Mouse (Mus musculus) layer of hippocampus, adult 2 months (tissue): ENCODE results near the gene Mbd5. TPM values are rescaled to one million over a fixed set of nuclear protein-coding genes. Genes with fewer than 3 reads are reported as not detected.

Source experiments
- DNase-seq, 2 experiments: peaks; one replicate each; pipeline ENCODE4 v3.0.0; 2022; ENCODE audit warnings: low spot score in 2 of 2
- H3K27ac ChIP-seq: fragments of 200-600 bp; 2 replicates; pipeline ENCODE4 v1.8.1; 2022
- H3K4me3 ChIP-seq: fragments of 200-600 bp; 2 replicates; pipeline ENCODE4 v1.8.1; 2022; ENCODE audit warnings: mild to moderate bottlenecking
- CTCF ChIP-seq: fragments of 200-600 bp; conservative IDR thresholded peaks from 2 replicates; pipeline ENCODE4 v1.8.1; 2022; ENCODE audit warnings: antibody characterized with exemption, mild to moderate bottlenecking, moderate library complexity
- total RNA-seq, 2 experiments: library from RNA; stranded (reverse); gene quantifications; 2 replicates each; pipeline ENCODE4 v1.2.3; 2021

Mbd5 gene
- total RNA-seq, 2 experiments from 2014 or later, result 134 to 135 TPM

DNA sequence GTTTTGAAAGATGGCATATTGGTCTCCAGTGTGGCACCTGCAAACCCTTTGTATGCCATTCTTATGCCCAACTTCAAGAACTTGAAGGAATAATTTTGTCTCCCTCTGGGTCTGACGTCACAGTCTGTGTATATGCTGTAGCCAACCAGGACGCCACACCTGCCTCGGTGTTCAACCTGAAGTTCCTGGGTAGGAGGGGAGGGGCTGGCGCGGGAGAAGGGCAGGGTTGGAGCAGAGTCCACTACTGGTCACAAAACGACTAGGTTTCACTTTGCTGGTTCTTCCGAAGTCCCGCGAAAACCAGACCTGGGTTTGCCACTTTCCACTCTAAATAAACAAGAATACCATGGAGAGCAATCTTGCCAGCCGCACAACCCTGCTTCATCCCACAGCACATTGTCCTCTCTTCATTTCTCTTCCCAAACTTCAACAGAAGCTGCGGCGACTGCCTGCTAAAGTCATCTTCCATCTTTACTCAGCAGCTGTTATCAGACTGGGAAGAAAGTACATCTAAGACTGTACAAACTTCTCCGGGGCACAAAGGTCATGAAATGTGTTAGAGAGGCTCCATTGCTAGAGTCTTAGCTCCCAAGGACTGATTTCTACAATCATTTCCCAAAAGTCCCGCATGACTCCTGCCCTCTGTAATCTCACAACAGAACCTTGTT is 417.7 kb downstream of the Mbd5 start:
- DNase-seq, result no peak
- H3K27ac ChIP-seq, result no peak overlapping the region
- H3K4me3 ChIP-seq, result no peak overlapping the region
- no peak for TF ChIP-seq CTCF

DNA sequence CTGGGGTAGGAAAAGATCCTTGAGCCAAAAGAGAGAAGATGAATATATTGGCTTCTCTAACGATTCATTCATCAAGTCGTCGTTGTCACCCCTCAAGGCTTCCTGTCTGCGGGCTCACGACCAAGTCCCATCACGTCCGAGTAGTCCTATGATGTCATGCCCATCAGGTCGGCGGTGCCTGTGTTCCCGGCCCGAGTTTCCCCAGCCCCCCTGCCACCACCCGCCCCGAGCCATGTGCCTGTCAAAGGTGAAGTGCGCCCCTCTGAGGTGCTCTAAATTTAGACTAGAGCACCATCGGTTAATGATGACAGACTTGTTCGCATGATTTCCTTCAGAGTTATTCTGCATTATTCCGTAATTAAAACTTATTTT is 418.2 kb downstream of the Mbd5 start:
- no peak overlapping the region for H3K4me3 ChIP-seq
- TF ChIP-seq CTCF, result no peak
- no peak for DNase-seq
- H3K27ac ChIP-seq, result no peak overlapping the region

DNA sequence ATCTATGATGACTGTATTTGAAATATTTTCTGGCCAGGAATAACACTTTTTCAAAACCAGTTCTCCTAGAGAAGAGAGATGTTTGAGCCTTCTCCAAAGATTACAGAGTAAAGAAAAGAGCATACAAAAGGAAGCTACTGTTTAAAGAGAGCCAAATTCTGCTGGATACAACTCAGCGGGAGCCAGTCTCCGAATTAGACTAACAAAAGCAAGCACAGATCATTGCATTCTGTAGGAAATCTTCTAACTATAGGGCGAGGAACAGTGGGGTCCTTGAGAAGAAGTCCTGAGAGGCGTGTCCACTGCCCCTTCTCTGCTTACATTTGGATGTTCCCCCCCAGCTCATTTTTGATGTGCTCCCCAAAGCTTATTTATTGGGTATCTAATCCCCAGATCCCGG is 422.3 kb downstream of the Mbd5 start:
- no peak for TF ChIP-seq CTCF
- Histone ChIP-seq H3K27ac (no peak overlapping the region), H3K4me3 (no peak overlapping the region)
- DNase-seq, result no peak

DNA sequence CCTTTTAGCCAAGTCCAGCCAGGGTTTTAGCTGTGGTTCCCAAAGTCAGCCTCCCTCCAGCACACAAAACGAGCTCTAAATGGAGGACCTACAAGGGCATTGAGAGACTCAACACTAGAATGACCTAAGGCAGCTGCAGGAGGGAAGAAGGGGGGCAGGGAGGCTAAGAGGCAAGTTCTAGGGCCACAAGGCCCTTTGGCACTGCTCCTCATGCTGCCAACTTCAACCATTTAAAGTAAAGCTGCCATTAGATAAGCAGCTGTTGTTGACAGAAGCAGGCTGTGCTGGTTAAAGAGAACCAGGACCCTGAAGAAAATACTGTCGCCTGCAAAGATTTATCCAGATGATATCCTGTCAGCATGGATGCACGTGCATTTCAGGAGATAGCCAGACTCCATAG is 423.3 kb downstream of the Mbd5 start:
- H3K27ac ChIP-seq, result no peak overlapping the region
- TF ChIP-seq CTCF, result no peak
- DNase-seq, result no peak
- H3K4me3 ChIP-seq, result no peak overlapping the region

Other genes with a start within 250 kb of the Mbd5 start
- gene Acvr2a, start 135.4 kb upstream of the Mbd5 start, total RNA-seq, result 10 to 100 TPM; 39.3 to 40.1 TPM
- gene Orc4, start 769 bp downstream of the Mbd5 start, total RNA-seq, result 10 to 100 TPM; 66.8 to 80.3 TPM